Mouse (Mus musculus) stomach, postnatal 0 days (tissue): ENCODE data around the gene Pcyt2. TPM values are rescaled to one million over a fixed set of nuclear protein-coding genes. Genes with fewer than 3 reads are reported as not detected.
A peak's percentile ranks its signal among the peaks of the same experiment; 100 is the strongest.

Experiments
- ATAC-seq: fragments of 200-750 bp; cut with Nextera tagmentation; 2 replicates; pipeline ENCODE4 v1.8.0; 2017; ENCODE audit not compliant: low FRiP score, low TSS enrichment
- DNase-seq: peaks from one replicate; pipeline ENCODE4 v3.0.0-alpha.2; 2016; ENCODE audit warnings: low spot score
- H3K27ac ChIP-seq: fragments of 300-500 bp; sonication (generic); replicated peaks from 2 replicates; pipeline ENCODE4 v1.5.1; 2014; ENCODE audit warnings: mild to moderate bottlenecking, control low read depth
- H3K27me3 ChIP-seq: fragments of 300-500 bp; sonication (generic); 2 replicates; pipeline ENCODE4 v1.6.1; 2014; ENCODE audit warnings: low read length; ENCODE audit not compliant: control insufficient read depth, insufficient read depth
- H3K36me3 ChIP-seq: fragments of 300-500 bp; sonication (generic); 2 replicates; pipeline ENCODE4 v1.6.1; 2014; ENCODE audit warnings: low read length, mixed read lengths; ENCODE audit not compliant: control insufficient read depth, insufficient read depth
- H3K4me1 ChIP-seq: fragments of 300-500 bp; sonication (generic); replicated peaks from 2 replicates; pipeline ENCODE4 v1.6.1; 2014; ENCODE audit warnings: antibody characterized with exemption; ENCODE audit not compliant: control insufficient read depth, insufficient read depth
- H3K4me2 ChIP-seq: fragments of 300-500 bp; sonication (generic); replicated peaks from 2 replicates; pipeline ENCODE4 v1.6.1; 2014; ENCODE audit warnings: low read depth, mild to moderate bottlenecking, control low read depth, moderate library complexity
- H3K4me3 ChIP-seq: fragments of 300-500 bp; sonication (generic); 2 replicates; pipeline ENCODE4 v1.5.1; 2014; ENCODE audit warnings: low read depth, low read length, control low read depth
- H3K9ac ChIP-seq: fragments of 300-500 bp; sonication (generic); 2 replicates; pipeline ENCODE4 v1.6.1; 2014; ENCODE audit warnings: mild to moderate bottlenecking, low read length, control low read depth, mixed read lengths
- H3K9me3 ChIP-seq: fragments of 300-500 bp; sonication (generic); 2 replicates; pipeline ENCODE4 v1.6.1; 2016; ENCODE audit warnings: low read length; ENCODE audit not compliant: control insufficient read depth
- CTCF ChIP-seq: IDR thresholded peaks from 2 replicates; pipeline ENCODE4 v1.5.1; 2016; ENCODE audit warnings: antibody characterized with exemption, low read depth, mild to moderate bottlenecking, moderate library complexity
- EP300 ChIP-seq: optimal IDR thresholded peaks from 2 replicates; pipeline ENCODE3; 2016; ENCODE audit warnings: antibody characterized with exemption
- WGBS: fragments of 180-500 bp; shearing (Covaris S2); extraction: QIAGEN DNeasy Blood & Tissue Kit; methylation state at CpG from one replicate; pipeline ENCODE4 v1.1.7; 2014; 5-methylcytosine and 5-hydroxymethylcytosine counted together
- polyA plus RNA-seq: library from polyadenylated mRNA; unstranded; fragments of >200 nt; fragmentation: Nextera tagmentation; extraction: Ambion mirVana; gene quantifications from 2 replicates; pipeline ENCODE4 v1.2.1, GENCODE M21; 2015

The Pcyt2 gene
- polyA plus RNA-seq, 1 experiment from 2014 or later = 73.7 TPM

- Histone ChIP-seq H3K9ac (no peak overlapping the region), H3K9me3 (no peaks in the 10 kb centered on the region), H3K4me2 (no peak overlapping the region), H3K4me1 (peaks cover 11% of the 10 kb centered on the region), H3K27ac (no peak overlapping the region), H3K4me3 (no peak overlapping the region), H3K36me3 (no peaks in the 10 kb centered on the region), H3K27me3 (no peaks in the 10 kb centered on the region)
- peak; percentile 13 for DNase-seq
- WGBS = 87% methylated on average over 23 of the region's 23 CpGs
- TF ChIP-seq CTCF = no peak
- no peak for ATAC-seq
These were observed 11.0 kb upstream of the Pcyt2 start for GRCm38 (mm10) chr11:120628601-120629340.

GRCm38 (mm10) chr11:120627468-120628300 lies 9.9 kb upstream of the Pcyt2 start:
- H3K27me3 ChIP-seq = no peaks in the 10 kb centered on the region
- no peak overlapping the region for H3K4me3 ChIP-seq
- ATAC-seq = no peak
- TF ChIP-seq EP300 (no peak), CTCF (no peak)
- H3K9ac ChIP-seq = no peak overlapping the region
- no peak overlapping the region for H3K4me2 ChIP-seq
- H3K9me3 ChIP-seq = no peaks in the 10 kb centered on the region
- peak overlapping the region; percentile 40; the same call in 1 of the 2 replicates for H3K27ac ChIP-seq
- WGBS = 76% methylated on average over 22 of the region's 22 CpGs
- peaks cover 11% of the 10 kb centered on the region for H3K4me1 ChIP-seq
- DNase-seq = no peak
- no peaks in the 10 kb centered on the region; the same call in 1 of the 2 replicates for H3K36me3 ChIP-seq

- Histone ChIP-seq H3K4me1 (peaks cover 9% of the 10 kb centered on the region), H3K4me2 (no peak overlapping the region), H3K27me3 (no peaks in the 10 kb centered on the region), H3K9me3 (no peaks in the 10 kb centered on the region), H3K4me3 (no peak overlapping the region), H3K9ac (no peak overlapping the region), H3K27ac (peak overlapping the region; percentile 58; the same call in 1 of the 2 replicates), H3K36me3 (no peaks in the 10 kb centered on the region; the same call in none of the 2 replicates)
- 83% methylated on average over 11 of the region's 11 CpGs for WGBS
- ATAC-seq (no peak), DNase-seq (no peak)
- TF ChIP-seq EP300 (no peak), CTCF (no peak)
These were observed 9.2 kb upstream of the Pcyt2 start for GRCm38 (mm10) chr11:120626785-120627467.

- no peak for DNase-seq
- TF ChIP-seq CTCF = no peak
- TF ChIP-seq EP300 = no peak
- Histone ChIP-seq H3K4me1 (peaks cover 4% of the 10 kb centered on the region), H3K4me3 (peak within 1 kb of the TSS; percentile 91), H3K27me3 (no peaks in the 10 kb centered on the region), H3K9ac (peak within 1 kb of the TSS; percentile 81), H3K27ac (peak within 1 kb of the TSS; percentile 92), H3K36me3 (peaks cover 9% of the 10 kb centered on the region), H3K4me2 (peak within 1 kb of the TSS; percentile 94), H3K9me3 (no peaks in the 10 kb centered on the region)
- ATAC-seq = 0 out of 2 replicates have a peak, but pooled peaks have one; percentile 3
- WGBS = 10% methylated on average over 5 of the region's 5 CpGs
These were observed 7.5 kb upstream of the Pcyt2 start, which contains the start of gene Sirt7 for GRCm38 (mm10) chr11:120625152-120625775. TSS of gene Sirt7 (minus strand) at chr11:120625240.

- Histone ChIP-seq H3K27ac (peak overlapping the region; percentile 92), H3K4me2 (peak overlapping the region; percentile 94), H3K9me3 (no peaks in the 10 kb centered on the region), H3K4me3 (peak overlapping the region; percentile 91), H3K27me3 (no peaks in the 10 kb centered on the region), H3K9ac (peak overlapping the region; percentile 81), H3K4me1 (peaks cover 3% of the 10 kb centered on the region; the same call in 1 of the 2 replicates), H3K36me3 (peaks cover 9% of the 10 kb centered on the region)
- DNase-seq (peak; percentile 91), ATAC-seq (peak; percentile 72)
- TF ChIP-seq EP300 (no peak), CTCF (no peak)
- WGBS = under 1% methylated on average over 52 of the region's 53 CpGs
These were observed 7.0 kb upstream of the Pcyt2 start for GRCm38 (mm10) chr11:120624680-120625111.
